Mouse (Mus musculus): ENCODE results near the gene Zfp787.

GRCm38 (mm10) chr7:6156901-6157472, 1.2 kb upstream of the Zfp787 start:
- TF ChIP-seq CTCF (IDR thresholded peaks at IDR 0.05; ENCODE audit: borderline replicate concordance, control insufficient read depth, extremely low read depth, insufficient read depth, low read length, poor library complexity), result no peak
- TF ChIP-seq POLR2A (IDR thresholded peaks at IDR 0.05; ENCODE audit: control insufficient read depth, extremely low read depth, insufficient read depth, low read length, poor library complexity), result no peak
